Mouse (Mus musculus) E14TG2a.4 (cell line): ENCODE data around the gene Adamts18.

Source experiments
- CTCF ChIP-seq: conservative IDR thresholded peaks from 2 replicates; pipeline ENCODE4 v1.5.1; 2014; ENCODE audit warnings: low read length
- NANOG ChIP-seq: IDR thresholded peaks from 2 replicates; pipeline ENCODE4 v1.6.1; 2014; ENCODE audit warnings: borderline replicate concordance, low read length, mixed read lengths
- POU5F1 ChIP-seq: IDR thresholded peaks from 2 replicates; pipeline ENCODE4 v1.6.1; 2014; ENCODE audit warnings: low read length, borderline replicate concordance

GRCm38 (mm10) chr8:113809929-113810328 lies 38.6 kb downstream of the Adamts18 start:
- no peak for TF ChIP-seq CTCF
- no peak for TF ChIP-seq POU5F1
- TF ChIP-seq NANOG = no peak
